Mouse (Mus musculus): ENCODE results near the gene Frmd7. TPM values are rescaled to one million over a fixed set of nuclear protein-coding genes. Genes with fewer than 3 reads are reported as not detected.

Frmd7 gene
- polyA plus RNA-seq, 1 experiment, result 193 TPM

DNA sequence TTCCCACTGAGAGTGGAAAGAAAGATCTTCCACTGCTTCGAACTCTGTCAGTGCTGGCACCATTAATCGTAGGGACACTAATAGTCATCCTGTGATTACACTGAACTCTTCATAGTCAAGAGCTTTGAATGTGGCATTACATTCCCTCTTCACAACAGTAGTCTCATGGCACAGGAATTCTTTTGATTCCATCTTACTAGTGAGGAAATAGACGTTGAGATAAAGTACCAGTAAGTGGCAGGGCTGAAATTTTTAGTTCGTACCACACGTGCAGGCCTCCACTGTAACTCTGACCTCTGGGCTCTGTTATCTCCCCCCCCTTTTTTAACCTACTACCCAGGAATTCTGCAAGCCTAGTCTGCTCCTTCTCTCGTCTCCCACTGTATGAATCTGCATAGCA lies 20.4 kb upstream of the Frmd7 start:
- no peak overlapping the region for H3K27ac ChIP-seq (ENCODE audit: insufficient read depth, low read depth, low read length)
- no peak for TF ChIP-seq POLR2A (IDR thresholded peaks at IDR 0.05; ENCODE audit: insufficient read depth, low read depth, low read length)
- TF ChIP-seq CTCF (IDR thresholded peaks at IDR 0.05; ENCODE audit: insufficient read depth, low read depth, low read length), result no peak
- WGBS, result 77% methylated on average over 6 of the region's 6 CpGs
- H3K4me3 ChIP-seq (ENCODE audit: insufficient read depth, low read depth, low read length), result no peak overlapping the region
- no peaks in the 10 kb centered on the region for H3K4me1 ChIP-seq (ENCODE audit: control insufficient read depth, insufficient read depth, low read length)

DNA sequence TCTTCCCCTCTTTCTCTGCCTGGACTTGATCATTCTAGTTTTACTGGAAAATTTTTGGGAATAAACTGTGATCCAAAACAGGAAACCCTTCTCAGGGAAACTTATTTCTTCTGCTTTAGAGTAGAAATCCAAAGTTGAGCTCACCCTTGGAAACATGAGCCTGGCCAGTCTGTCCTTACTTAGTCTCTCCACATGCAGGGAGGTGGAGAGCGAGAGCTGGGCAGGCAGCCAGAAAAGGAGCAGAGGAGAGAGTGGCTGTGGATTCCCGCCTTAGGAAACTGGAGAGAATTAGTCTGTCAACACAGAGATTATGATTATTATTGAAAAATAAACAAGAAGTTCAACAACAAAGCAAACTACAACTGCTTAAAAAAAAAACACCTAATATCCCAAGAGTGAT lies 6.1 kb upstream of the Frmd7 start:
- H3K4me3 ChIP-seq (ENCODE audit: insufficient read depth, low read depth, low read length), result no peak overlapping the region
- TF ChIP-seq POLR2A (IDR thresholded peaks at IDR 0.05; ENCODE audit: insufficient read depth, low read depth, low read length), result no peak
- no peak for TF ChIP-seq CTCF (IDR thresholded peaks at IDR 0.05; ENCODE audit: insufficient read depth, low read depth, low read length)
- 50% methylated on average over 2 of the region's 2 CpGs for WGBS
- H3K4me1 ChIP-seq (ENCODE audit: control insufficient read depth, insufficient read depth, low read length), result no peaks in the 10 kb centered on the region
- no peak overlapping the region for H3K27ac ChIP-seq (ENCODE audit: insufficient read depth, low read depth, low read length)

DNA sequence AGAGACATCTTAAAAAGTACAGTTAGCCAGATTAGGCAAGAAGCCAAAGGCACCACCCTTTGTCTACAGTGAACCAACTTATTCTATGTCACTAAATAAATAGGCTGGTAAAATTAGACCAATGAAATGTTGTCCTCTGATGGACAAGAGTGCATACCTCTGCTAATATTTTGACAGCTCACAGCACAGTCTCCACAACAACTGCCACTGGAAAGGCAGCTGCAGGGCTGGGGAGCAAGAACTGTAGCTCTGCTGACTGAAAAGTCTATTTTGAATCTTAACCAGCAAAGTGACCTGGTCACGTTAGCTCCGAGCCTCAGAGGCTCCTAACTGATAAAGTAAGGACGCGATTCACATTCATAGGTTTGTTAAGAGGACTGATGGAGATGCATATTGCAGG lies 5.6 kb upstream of the Frmd7 start:
- no peak for TF ChIP-seq POLR2A (IDR thresholded peaks at IDR 0.05; ENCODE audit: insufficient read depth, low read depth, low read length)
- TF ChIP-seq CTCF (IDR thresholded peaks at IDR 0.05; ENCODE audit: insufficient read depth, low read depth, low read length), result no peak
- Histone ChIP-seq H3K4me1 (ENCODE audit: control insufficient read depth, insufficient read depth, low read length) (no peaks in the 10 kb centered on the region), H3K27ac (ENCODE audit: insufficient read depth, low read depth, low read length) (no peak overlapping the region), H3K4me3 (ENCODE audit: insufficient read depth, low read depth, low read length) (no peak overlapping the region)
- 82% methylated on average over 4 of the region's 4 CpGs for WGBS

DNA sequence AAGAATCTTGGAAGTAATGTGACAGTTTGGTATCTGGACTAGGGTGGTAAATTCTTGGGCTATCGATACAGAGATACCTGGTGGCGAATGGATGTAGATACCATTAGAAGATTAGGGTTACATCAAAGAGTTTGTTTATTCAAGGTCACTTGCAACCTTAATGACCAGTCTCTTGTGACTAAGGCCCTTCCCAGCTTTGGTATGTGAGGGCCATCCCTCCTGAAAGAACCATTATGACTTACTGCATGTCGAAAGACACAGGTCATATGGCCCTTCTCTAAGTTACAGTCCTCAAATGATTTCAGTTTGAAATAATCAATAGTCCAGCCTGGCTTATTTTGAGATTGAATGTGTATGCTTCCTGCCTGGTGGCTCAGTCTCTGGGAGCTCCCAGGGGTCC lies 5.4 kb downstream of the Frmd7 start:
- 84% methylated on average over 3 of the region's 3 CpGs for WGBS
- TF ChIP-seq POLR2A (IDR thresholded peaks at IDR 0.05; ENCODE audit: insufficient read depth, low read depth, low read length) (no peak), CTCF (IDR thresholded peaks at IDR 0.05; ENCODE audit: insufficient read depth, low read depth, low read length) (no peak)
- H3K4me3 ChIP-seq (ENCODE audit: insufficient read depth, low read depth, low read length), result no peak overlapping the region
- H3K27ac ChIP-seq (ENCODE audit: insufficient read depth, low read depth, low read length), result no peak overlapping the region
- peaks cover 8% of the 10 kb centered on the region for H3K4me1 ChIP-seq (ENCODE audit: control insufficient read depth, insufficient read depth, low read length)

DNA sequence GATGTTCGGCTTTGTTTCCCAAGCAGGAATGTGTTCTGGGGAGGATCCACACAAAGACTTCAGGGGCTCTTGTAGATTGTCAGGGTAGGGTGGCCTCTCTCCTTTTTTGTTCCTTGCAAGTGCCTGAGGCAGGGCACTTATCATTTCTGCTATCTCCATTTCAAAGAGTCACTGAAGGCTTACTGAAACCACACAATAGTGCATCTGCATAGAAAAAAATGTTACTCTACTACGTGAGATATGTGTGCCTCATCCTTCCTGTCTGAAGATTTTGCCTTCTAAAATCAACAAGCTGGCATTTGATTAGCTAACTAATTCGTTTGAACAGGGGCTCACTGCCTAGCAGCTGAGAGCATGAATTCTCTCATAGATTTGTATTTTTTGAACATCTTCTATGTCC lies 12.2 kb downstream of the Frmd7 start:
- TF ChIP-seq CTCF (IDR thresholded peaks at IDR 0.05; ENCODE audit: insufficient read depth, low read depth, low read length), result no peak
- TF ChIP-seq POLR2A (IDR thresholded peaks at IDR 0.05; ENCODE audit: insufficient read depth, low read depth, low read length), result no peak
- WGBS, result 33% methylated on average over 3 of the region's 3 CpGs
- H3K4me3 ChIP-seq (ENCODE audit: insufficient read depth, low read depth, low read length), result no peak overlapping the region
- peaks cover 23% of the 10 kb centered on the region for H3K4me1 ChIP-seq (ENCODE audit: control insufficient read depth, insufficient read depth, low read length)
- peak overlapping the region; percentile 66 for H3K27ac ChIP-seq (ENCODE audit: insufficient read depth, low read depth, low read length)

DNA sequence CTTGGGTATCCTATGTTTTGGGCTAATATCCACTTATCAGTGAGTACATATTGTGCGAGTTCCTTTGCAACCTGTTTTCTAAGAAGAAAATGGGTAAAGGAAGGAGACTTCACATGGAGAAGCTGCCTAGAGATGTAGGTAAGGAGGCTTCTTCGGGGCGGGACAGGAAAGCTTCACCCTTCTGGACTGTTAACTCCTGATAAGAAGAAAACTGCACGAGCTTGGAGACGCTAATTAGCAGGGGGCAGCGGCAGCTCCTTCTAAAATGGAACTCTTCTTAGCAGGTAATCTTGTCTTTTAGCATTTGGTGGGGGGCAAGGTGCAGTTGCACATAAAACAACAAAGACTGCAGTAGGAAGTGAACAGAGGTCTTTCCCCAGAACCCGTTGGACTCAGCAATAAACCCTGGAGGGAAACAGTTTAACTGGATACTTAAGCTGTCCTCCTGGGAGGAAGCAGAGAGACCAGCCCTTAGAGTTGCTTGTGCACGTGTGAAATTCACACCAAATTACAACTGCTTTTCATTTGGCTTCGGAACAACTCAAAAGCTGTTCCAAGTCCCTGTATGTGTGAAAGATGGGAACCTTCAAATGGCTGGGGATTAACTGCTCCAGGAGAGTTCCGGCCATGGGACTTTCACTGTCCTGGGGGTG lies 15.5 kb downstream of the Frmd7 start:
- TF ChIP-seq CTCF (IDR thresholded peaks at IDR 0.05; ENCODE audit: insufficient read depth, low read depth, low read length), result no peak
- no peak for TF ChIP-seq POLR2A (IDR thresholded peaks at IDR 0.05; ENCODE audit: insufficient read depth, low read depth, low read length)
- no peak overlapping the region for H3K4me3 ChIP-seq (ENCODE audit: insufficient read depth, low read depth, low read length)
- H3K4me1 ChIP-seq (ENCODE audit: control insufficient read depth, insufficient read depth, low read length), result peaks cover 19% of the 10 kb centered on the region
- peak overlapping the region; percentile 97 for H3K27ac ChIP-seq (ENCODE audit: insufficient read depth, low read depth, low read length)
- 54% methylated on average over 10 of the region's 10 CpGs for WGBS

DNA sequence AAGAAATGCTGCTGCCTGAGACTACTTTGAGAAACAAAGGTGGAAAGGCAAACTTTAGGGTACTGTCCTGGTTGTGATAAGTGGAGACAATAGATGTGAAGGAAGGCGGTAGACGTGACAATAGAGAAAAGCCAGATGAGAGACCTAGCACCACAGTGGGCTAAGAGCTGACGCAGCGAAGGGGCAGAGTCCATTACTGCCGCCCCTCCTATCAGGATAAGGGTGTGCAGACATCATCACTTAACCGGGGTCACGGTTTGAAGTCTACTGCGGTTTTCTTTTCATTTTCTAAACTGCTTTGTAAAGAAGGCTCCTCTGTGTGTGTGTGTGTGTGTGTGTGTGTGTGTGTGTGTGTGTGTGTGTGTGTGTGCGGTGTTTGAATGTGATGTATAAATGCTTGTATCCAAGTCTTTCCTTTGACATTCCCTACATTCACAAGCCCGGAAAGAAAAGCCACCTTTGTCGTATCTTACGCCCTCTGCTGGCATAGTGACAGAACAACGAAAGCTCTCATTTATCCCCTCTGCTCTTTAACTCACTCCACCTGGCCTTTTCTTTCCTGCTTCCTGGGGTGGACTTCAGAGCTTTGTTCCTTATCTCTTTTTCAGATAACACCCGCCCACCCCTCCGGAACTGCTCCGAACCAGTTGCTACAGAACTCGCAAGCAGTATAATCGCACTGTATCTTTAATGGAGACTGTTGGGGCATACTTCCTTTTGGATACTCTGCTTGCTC lies 17.7 kb downstream of the Frmd7 start:
- H3K4me1 ChIP-seq (ENCODE audit: control insufficient read depth, insufficient read depth, low read length), result peaks cover 17% of the 10 kb centered on the region
- no peak for TF ChIP-seq POLR2A (IDR thresholded peaks at IDR 0.05; ENCODE audit: insufficient read depth, low read depth, low read length)
- no peak for TF ChIP-seq CTCF (IDR thresholded peaks at IDR 0.05; ENCODE audit: insufficient read depth, low read depth, low read length)

DNA sequence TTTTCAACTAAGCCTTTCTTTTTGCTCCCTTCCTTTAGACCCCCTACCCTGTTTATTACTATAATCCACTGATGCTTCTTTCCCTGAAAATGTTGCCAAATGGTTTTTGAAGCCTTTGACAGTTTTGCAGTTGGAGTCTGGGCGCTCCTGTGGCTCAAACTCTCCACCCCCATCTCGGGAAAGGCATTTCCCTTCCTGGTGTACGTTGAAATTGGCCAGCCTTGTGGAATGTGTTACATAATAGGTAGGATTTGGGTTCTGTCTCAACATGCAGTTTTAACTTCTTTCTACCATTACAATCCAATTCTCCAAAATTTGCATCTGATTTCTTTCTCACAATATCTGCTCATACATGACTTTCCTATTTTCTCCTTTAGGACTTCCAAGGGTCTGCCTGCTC lies 23.8 kb downstream of the Frmd7 start:
- WGBS, result 32% methylated on average over 3 of the region's 3 CpGs
- peaks cover 13% of the 10 kb centered on the region for H3K4me1 ChIP-seq (ENCODE audit: control insufficient read depth, insufficient read depth, low read length)
- no peak for TF ChIP-seq CTCF (IDR thresholded peaks at IDR 0.05; ENCODE audit: insufficient read depth, low read depth, low read length)
- TF ChIP-seq POLR2A (IDR thresholded peaks at IDR 0.05; ENCODE audit: insufficient read depth, low read depth, low read length), result no peak
- H3K4me3 ChIP-seq (ENCODE audit: insufficient read depth, low read depth, low read length), result no peak overlapping the region
- no peak overlapping the region for H3K27ac ChIP-seq (ENCODE audit: insufficient read depth, low read depth, low read length)

More for the DNA sequence above, 17.7 kb downstream of the Frmd7 start:
- 42% methylated on average over 18 of the region's 18 CpGs for WGBS
- H3K4me3 ChIP-seq (ENCODE audit: insufficient read depth, low read depth, low read length), result no peak overlapping the region; the same call in 1 of the 2 replicates
- peak overlapping the region; percentile 37; the same call in 1 of the 2 replicates for H3K27ac ChIP-seq (ENCODE audit: insufficient read depth, low read depth, low read length)

DNA sequence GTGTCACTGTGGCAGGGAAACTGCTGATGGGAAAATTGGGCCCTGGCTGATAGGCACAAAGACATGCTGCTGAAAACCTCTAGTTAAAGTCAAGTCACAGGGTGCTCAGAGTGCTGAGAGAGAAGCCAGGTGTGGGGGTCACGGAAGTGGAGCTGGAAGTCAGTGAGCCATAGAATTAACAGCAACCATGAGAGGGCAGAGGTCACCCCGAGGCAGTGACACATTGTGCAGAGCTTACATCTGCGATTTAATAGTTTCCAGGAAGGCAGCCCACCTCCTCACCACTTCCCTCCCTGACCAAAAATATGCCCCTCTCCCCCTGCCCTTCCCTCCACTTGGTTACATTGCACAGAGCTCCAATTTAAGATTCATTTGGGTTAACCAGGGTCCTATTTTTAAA lies 25.1 kb downstream of the Frmd7 start:
- no peak for TF ChIP-seq CTCF (IDR thresholded peaks at IDR 0.05; ENCODE audit: insufficient read depth, low read depth, low read length)
- no peak for TF ChIP-seq POLR2A (IDR thresholded peaks at IDR 0.05; ENCODE audit: insufficient read depth, low read depth, low read length)
- WGBS, result 38% methylated on average over 3 of the region's 3 CpGs

More for the DNA sequence above, 25.1 kb downstream of the Frmd7 start:
- Histone ChIP-seq H3K4me3 (ENCODE audit: insufficient read depth, low read depth, low read length) (no peak overlapping the region), H3K4me1 (ENCODE audit: control insufficient read depth, insufficient read depth, low read length) (peaks cover 13% of the 10 kb centered on the region), H3K27ac (ENCODE audit: insufficient read depth, low read depth, low read length) (peak overlapping the region; percentile 8; the same call in 1 of the 2 replicates)
